Mouse (Mus musculus) ES-Bruce4 (cell line): ENCODE data around the gene H2al1b.

Source experiments
- CTCF ChIP-seq: IDR thresholded peaks from one replicate; pipeline ENCODE4 v1.8.1; 2011; ENCODE audit warnings: low read depth, low read length
- EP300 ChIP-seq: IDR thresholded peaks from 2 replicates; pipeline ENCODE4 v1.6.1; 2011; ENCODE audit warnings: low read depth, low read length; ENCODE audit not compliant: insufficient read depth

DNA sequence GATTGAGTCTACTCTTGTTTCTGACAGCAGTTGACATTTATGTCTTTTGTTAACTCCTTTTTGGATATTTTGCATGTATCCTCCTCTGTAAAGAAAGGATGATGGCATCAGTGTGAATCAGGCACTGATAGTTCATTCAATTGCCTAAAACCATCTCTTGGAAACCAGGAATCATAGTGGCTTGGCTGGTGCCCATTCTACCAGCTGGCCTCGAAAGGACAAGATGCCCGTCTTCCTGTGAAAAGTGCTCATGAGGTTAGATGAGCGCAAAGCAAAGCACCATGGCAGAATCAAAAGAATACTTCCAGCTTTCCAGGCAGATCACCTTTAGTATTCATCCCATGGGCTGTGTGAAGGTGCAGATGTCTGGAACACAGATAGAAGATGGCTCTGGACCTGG, 44.5 kb downstream of the H2al1b start:
- TF ChIP-seq EP300 (no peak), CTCF (no peak)
